Mouse (Mus musculus) layer of hippocampus, adult 18-20 months (tissue): Measurements from ENCODE around the gene Cd70. TPM values are rescaled to one million over a fixed set of nuclear protein-coding genes. Genes with fewer than 3 reads are reported as not detected.
"Not testable (repeated sequence)": the region's sequence is repeated elsewhere in the genome, so short reads cannot be mapped to it uniquely, and the experiment has no call there.

Experiments
- DNase-seq, 2 experiments: peaks; one replicate each; pipeline ENCODE4 v3.0.0; 2022; ENCODE audit warnings: low spot score in 2 of 2
- total RNA-seq, 2 experiments: library from RNA; stranded (reverse); gene quantifications; 2 replicates each; pipeline ENCODE4 v1.2.3; 2021

Cd70 gene
- total RNA-seq, 2 experiments from 2014 or later = 0.40 TPM; not detected in 1

DNA sequence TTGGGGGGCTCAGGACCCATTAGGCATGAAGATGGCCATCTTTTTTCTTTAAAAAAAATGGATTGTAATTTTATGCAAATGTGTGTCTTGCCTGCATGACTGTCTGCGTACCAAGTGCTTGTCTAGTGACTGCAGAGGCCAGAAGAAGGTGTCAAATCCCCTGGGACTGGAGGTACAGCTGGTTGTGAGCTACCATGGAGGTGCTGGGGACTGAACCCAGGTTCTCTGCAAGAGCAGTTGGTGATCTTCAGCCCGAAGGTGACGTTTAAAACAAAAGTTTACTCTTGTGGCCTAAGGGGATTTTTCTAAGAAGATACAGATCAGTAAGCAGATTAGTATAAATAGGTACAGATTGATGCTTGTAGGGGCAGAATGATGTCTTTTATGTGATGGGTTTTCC is 13.9 kb downstream of the Cd70 start:
- no peak for DNase-seq

DNA sequence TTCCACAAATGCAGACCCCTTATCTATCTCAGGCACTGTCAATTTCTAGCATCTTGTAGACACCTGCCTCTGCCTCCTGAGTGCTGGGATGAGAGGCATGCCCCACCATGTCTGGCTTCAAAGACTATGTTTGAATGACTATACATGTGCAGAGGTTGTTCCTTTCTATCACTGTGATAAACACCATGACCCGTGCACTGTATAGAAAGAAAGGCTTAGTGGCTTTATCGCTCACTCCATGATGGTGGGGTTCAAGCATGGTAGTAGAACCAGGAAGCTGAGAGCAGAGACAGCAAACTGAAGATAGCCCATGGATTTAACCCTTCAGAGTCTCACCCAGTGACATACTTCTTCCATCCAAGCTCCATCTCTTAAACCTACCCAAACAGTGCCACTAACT is 14.9 kb downstream of the Cd70 start:
- DNase-seq = no peak

DNA sequence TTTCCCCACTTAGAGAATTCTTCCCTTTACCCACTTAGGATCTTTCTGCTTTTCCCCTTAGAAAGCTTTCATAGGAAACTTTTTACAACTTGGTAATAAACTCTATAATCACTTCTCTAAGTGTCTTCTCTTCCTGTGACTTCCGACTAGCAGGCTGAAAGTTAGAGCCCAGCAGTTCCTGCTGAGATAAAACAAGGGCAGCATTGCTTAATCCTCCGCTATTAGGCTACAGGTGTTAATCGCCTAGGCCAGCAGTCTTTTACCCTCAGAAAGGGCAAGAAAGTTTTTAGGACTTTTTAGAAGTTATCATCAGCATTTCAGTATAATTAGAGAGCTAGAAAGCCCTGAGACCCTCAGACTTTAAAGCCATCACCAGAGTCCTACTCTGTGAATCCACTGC is 15.6 kb downstream of the Cd70 start:
- DNase-seq = not testable (repeated sequence)

DNA sequence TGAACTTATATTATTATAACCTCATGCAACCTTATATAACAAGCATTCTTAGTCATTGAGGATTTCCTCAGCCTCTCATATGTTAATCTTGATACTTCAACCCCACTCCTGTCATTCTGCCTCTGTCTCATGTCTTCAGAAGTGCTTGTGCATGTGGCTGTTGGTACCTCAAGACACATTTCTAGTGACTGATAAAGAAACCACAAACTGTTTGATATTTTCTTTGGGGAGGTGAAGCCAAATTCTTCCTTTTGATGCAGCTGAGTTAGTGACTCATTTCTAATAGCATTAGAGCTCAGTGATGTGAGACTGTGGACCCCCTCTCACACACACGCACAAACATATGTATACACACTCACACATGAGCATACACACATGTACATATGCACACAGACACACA is 17.8 kb downstream of the Cd70 start:
- no peak for DNase-seq

DNA sequence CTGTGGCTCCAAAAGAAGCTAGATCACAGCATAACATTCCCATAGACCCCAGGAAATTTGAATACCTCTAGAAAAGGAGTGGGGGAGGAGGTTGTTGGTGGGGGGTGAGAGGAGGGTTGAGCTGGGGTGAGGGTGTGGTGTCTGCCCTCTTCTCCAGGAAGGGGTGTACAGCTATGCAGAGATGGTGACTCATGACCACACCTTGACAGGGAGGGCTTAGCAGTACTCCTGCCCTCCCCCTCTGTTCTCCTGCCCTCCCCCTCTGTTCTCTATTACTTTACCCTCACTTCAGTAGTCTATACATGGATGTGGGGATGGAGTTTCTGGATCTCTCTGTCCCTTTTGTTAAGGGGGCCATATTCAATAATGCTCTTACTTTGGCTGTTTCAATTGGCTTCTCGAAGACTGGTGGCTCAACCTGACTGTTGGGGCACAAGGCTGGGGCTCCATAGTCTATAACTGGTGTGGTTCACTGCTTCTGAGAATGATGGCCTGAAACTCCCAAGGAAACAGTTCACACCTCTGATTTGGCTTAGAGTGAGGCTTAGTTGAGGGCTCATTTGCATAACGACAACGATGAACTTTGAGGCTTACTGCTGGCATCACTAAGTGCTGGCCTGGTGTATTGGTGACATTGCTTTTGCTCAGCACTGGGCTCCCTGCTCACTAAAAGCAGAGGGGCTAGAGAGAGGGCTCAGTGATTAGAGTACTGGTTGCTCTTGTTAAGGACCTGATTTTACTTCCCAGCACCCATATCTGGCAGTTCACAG is 23.5 kb downstream of the Cd70 start:
- DNase-seq = no peak

DNA sequence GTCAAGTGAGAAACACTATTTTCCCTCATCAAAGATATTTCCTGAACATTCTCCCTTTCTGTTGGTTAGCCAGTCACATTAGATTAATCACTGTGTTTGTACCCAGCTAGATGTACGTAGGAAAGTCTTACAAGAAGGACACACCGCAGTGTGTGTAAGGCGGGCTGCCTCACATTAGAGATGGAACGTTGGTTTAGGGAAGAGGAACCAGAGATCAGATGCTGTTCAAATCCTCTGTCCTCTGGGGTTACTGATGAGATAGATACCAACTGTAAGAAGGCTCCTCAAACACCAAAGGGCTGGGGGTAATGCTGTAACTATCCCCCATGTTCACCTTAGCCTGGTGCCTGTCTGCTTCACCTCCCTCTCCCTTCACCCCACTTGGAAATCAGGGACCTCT is 24.8 kb downstream of the Cd70 start:
- no peak for DNase-seq

DNA sequence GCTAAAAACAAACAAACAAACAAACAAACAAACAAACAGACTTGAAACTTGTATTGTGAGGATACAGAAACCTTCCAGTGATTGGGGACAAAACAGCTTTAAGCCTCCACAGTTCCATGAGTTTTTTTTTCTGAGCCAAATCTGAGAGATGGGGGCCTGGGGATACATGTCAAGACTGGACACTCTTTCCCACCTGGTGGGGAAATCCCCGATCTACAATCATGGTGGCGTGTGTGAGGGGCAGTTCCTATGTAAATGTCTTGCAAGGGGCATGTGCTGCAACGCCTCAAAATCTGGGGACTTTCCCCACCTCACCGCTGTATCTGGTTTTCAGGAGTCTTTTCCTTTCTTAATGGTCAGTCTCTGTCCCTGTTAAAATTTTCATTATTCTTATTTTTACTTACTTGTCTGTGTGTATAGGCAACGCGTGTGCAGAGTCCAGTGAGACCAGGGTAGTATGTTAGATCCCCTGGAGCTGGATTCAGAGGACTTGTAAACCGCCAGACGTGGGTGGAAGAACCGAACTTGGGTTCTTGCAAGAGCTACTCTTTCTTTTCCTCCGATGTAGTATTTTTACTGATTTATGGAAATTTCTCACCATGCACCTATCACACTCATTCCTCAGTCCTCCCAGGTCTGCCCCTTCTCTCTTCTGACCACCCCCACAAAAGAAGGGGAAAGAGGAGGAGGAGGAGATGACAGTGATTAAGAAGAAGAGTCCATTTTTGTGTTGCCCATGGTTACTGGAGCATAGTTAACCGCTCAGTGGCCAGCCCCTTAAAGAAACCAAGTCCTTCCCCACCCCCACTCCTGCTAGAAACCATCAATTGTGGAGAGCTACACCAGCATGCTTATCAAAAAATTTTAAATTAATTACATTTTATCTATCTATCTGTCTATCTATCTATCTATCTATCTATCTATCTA is 26.1 kb downstream of the Cd70 start:
- DNase-seq = no peak

DNA sequence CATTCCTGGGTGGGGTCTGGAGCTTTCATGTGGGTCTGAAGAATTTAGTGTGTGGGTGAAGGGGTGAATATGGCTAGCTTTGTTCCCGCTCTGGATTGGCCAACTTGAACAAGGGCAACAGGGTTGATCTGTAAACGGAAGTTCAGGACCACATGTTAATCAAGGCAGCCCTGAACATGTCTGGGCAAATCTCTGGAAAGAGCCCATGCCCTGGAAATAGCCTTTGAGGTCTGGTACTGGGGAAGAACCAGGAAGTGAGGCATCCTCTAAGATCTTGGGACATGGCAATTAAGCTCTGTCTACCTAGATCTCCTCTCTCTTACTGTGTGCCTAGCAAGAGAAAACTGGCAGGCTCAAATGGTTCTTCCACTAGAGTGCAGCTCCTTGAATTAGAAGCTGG is 27.7 kb downstream of the Cd70 start:
- no peak for DNase-seq

DNA sequence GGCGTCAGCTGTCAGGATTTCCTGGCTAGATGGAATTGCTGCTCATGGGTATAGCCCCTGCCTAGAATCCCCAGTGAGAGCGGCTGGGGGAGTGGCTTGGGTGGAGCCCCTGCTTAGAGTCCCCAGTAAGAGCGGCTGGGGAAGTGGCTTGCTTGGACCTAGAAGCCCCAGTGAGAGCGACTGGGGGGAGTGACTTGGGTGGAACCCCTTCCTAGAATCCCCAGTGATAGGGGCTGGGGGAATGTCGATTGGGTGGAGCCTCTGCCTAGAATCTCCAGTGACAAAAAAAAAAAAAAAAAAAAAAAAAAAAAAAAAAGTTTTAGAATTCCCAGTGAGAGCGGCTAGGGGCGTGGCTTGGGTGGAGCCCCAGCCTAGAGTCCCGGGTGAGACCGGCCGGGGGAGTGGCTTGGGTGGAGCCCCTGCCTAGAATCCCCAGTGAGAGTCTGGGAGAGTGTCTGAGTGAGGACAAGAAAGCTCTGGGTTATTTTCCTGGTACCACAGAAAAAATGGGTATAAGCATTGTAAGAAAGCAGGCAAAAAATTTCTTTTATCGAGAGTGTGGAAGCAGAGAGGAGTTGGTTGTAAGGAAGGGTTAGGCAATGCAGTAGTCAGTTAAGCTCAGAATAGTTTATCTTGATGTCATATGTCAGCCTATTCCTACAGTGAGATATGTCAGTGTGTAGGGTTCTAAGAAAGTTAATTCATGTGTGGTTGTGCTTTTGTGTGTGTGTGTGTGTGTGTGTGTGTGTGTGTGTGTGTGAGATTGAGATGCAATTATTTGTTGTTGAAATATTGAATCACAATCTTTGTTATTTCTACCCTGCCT is 30.8 kb downstream of the Cd70 start:
- no peak for DNase-seq

DNA sequence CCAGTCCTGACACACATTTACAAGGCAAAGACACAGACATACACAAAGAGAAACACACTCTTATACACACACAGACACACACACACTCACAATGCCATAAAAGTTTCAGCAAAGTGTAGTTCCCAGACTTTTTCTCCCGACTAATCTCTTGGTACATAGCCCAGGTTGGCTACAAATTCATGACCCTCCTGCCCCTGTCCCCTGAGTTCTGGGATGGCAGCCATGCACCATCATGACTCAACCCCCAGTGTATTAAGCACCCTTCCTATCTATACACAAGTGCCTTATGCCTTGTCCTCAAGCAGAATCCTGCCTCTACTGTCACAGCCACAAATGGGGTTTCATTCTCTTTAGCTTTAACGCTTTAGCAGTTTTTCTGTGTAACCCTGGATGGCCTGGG is 32.8 kb downstream of the Cd70 start:
- no peak for DNase-seq

DNA sequence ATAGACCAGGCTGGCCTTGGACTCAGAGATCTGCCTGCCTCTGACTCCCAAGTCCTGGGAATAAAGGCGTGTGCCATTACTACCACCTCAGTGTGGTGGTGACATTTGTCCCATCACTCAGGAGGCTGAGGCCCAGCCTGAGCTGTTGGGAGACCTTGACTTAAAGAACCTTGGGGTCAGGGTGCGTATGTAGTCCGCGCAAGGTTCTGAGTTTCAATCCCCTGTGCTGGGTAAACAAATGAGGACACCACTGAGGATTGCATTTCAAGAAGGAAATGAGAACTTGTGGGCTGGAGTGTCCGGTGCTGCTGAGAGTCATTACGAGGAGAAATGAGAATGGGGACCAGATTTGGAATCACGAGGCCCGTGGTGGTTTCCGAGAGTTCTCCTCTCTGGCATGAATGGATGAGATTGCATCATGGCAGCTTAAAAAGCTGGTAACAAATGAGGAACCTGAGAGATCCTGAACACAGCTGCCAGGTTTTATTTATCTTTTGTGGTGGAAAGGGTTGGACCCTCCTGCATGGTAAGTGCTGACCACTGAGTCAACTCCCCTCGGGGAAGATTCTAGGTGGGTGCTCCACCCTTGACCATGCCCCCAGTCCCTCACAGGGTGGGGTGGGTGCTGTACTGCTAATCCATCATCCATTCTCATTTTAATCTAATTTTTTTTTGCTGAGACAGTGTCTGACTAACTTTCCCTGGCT is 36.7 kb downstream of the Cd70 start:
- no peak for DNase-seq

DNA sequence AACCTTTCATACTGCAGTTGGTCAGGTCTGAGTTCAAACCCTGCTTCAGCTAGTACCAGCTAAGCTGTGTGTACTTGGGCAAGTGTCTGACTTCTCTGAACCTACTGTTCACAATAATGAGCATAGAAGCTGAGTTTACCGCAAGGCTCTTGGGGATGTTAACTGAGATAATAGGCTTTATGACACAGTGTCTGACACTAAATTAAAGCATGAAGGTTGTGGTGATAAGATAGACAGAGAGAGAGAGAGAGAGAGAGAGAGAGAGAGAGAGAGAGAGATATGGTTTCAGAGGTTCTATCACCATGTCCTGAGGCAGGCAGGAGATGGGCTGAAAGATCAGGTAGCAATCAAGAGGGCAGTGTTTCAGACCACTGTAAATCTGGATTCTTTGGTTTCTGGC is 39.6 kb downstream of the Cd70 start:
- no peak for DNase-seq

DNA sequence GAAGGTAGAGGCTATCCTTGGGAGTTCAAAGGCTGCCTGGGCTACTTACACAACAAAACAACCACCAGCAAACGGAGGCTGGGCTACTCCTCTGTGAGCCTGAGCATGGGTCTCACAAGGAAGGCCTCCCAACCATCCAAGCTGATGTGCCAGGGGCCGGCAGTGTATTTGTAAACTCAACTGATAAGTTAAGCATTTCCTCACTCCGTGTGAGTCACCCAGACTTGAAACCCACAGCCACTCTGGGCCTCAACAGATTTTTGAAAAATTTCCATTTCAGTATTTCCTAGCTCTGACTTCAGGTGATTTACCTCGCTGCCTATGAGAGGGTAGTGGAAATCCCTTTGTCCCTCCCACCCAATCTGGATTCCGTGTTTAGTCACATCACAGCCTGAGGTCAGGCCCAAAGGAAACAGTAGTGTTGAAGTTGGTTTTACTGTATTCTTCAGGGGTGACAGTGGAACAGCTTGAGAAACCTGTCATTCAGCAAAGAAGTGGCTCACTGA is 40.9 kb downstream of the Cd70 start:
- no peak for DNase-seq

DNA sequence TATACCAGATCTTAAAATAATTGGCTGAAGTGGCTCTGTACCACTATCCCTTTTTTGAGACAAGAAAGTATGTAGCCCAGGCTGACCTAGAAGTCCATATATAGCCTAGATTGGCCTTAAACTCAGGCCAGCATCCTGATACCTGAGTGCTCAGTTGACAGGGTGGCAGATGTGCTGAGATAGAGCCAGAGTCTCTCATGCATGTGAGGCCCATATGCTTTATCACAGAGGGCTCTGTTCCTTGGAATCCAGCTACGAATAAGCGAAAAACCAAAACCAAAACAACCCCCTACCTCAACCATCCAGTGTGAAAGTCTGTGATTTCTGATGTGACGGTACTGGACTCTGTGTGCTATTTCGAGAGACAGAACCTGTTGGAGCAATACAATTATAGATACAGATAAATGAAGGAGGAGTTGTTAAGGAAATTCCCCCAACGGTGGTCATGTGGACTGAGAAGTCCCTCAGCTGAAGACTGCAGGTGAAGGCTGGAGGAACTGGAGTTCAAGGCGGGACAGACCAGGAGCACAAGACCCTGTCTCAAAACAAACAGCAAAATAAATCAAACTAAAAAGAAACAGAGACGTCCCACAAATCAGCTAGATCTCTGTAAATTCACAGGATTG is 41.4 kb downstream of the Cd70 start:
- no peak for DNase-seq

DNA sequence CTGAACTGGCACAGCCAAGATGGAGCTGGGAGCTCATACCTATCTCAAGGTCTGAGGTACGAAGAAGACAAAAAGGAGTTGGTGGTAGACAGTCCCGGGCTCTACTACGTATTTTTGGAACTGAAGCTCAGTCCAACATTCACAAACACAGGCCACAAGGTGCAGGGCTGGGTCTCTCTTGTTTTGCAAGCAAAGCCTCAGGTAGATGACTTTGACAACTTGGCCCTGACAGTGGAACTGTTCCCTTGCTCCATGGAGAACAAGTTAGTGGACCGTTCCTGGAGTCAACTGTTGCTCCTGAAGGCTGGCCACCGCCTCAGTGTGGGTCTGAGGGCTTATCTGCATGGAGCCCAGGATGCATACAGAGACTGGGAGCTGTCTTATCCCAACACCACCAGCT is 42.5 kb downstream of the Cd70 start:
- DNase-seq = no peak

DNA sequence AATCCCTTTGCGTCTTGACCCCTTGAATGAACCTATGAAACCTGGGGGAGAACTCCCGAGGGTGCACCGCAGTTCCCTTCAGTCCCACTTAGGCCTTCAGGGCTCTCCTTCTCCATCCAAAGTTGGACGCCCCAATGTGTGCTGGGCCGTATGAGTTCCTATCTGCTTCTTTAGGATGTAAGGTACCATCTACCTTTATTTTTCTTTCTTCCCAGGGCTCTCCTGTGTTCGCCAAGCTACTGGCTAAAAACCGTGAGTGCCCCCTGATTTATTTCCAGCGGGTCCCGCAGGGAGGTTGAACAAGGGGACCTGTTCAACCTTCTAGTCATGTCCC is 43.6 kb downstream of the Cd70 start:
- DNase-seq = no peak

DNA sequence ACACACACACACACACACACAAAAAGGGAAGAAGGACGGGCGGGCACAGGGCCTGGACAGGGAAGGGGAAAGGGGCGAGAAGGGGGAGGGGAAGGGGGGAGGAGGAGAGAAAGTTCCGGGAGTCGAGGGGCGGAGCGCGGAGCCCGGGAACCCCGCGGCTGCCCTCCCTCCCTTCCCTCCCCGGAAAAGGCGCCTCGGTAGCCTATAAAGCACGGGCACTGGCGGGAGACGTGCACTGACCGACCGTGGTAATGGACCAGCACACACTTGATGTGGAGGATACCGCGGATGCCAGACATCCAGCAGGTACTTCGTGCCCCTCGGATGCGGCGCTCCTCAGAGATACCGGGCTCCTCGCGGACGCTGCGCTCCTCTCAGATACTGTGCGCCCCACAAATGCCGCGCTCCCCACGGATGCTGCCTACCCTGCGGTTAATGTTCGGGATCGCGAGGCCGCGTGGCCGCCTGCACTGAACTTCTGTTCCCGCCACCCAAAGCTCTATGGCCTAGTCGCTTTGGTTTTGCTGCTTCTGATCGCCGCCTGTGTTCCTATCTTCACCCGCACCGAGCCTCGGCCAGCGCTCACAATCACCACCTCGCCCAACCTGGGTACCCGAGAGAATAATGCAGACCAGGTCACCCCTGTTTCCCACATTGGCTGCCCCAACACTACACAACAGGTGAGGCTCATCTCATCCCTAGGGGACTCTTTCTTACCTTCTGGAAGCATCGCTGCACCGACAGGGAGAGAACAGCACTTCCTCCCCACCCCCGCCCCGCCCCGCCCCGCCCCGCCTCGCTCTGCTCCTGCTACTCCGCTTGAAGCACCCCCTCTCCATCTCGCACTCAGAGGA is 44.2 kb downstream of the Cd70 start, which contains the start of gene Tnfsf9:
TSS of gene Tnfsf9 (plus strand) at position 145 of the 854 bp plus-strand sequence.
- DNase-seq = no peak

DNA sequence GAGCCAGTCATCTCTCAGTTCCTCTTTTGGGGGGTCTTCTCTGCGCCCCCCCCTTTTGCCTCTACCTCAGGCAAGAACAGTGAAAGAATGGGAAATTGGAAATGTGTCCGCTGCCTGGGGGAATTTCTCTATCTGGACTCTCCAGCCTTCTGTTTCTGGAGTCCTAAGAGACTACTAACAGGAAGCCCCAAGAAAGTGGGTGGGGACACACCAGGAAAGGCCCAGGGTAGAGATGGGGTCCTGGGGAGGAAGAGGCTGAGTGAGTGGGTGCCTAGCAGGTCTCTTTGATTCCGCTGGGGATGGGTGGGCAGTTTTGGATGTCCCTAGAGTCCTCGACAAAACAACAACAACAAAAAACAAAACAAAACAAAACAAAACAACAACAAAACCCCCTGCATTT is 45.1 kb downstream of the Cd70 start:
- no peak for DNase-seq

DNA sequence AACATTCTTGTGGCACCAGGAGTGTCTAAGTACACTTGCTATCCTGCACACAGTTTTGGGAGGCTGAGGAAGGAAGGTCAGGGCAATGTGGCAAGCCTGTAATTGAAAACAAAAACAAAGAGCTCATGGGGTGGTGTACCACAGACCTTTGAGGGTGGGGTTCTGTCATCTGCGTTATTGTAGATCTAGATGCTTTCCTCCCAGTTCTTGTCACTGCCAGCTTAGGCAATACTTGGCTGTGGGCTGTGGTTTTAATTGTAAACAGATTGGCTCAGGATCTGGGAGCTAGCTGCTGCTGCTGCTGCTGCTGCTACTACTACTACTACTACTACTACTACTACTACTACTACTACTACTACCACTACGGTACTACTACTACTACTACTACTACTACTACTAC is 47.3 kb downstream of the Cd70 start:
- no peak for DNase-seq
